Mouse (Mus musculus): ENCODE results near the gene Fbxl17. TPM values are rescaled to one million over a fixed set of nuclear protein-coding genes. Genes with fewer than 3 reads are reported as not detected.

Gene Fbxl17
- polyA plus RNA-seq, 1 experiment from 2014 or later, result 3.1 TPM

GRCm38 (mm10) chr17:63413973-63414580 lies 85.7 kb downstream of the Fbxl17 start:
- no peak for ATAC-seq
- Histone ChIP-seq H3K4me2 (no peak overlapping the region), H3K9ac (no peak overlapping the region), H3K9me3 (replicated peaks) (no peaks in the 10 kb centered on the region), H3K4me3 (no peak overlapping the region), H3K27me3 (replicated peaks) (no peaks in the 10 kb centered on the region), H3K27ac (no peak overlapping the region), H3K4me1 (no peaks in the 10 kb centered on the region), H3K36me3 (peaks cover 5% of the 10 kb centered on the region)
- WGBS (ENCODE audit: insufficient replicate concordance), result 88% methylated on average over 1 of the region's 1 CpGs

GRCm38 (mm10) chr17:63411564-63411963 lies 88.3 kb downstream of the Fbxl17 start:
- Histone ChIP-seq H3K4me2 (no peak overlapping the region), H3K27ac (no peak overlapping the region), H3K4me3 (no peak overlapping the region), H3K4me1 (0 out of 2 replicates have a peak, but pooled peaks cover 3% of the 10 kb centered on the region), H3K9me3 (replicated peaks) (no peaks in the 10 kb centered on the region), H3K27me3 (replicated peaks) (no peaks in the 10 kb centered on the region), H3K9ac (no peak overlapping the region), H3K36me3 (peaks cover 5% of the 10 kb centered on the region)
- ATAC-seq, result no peak
- 49% methylated on average over 3 of the region's 3 CpGs for WGBS (ENCODE audit: insufficient replicate concordance)

- H3K36me3 ChIP-seq, result peaks cover 5% of the 10 kb centered on the region
- 84% methylated on average over 2 of the region's 2 CpGs for WGBS (ENCODE audit: insufficient replicate concordance)
Measured at GRCm38 (mm10) chr17:63410101-63410500, 89.7 kb downstream of the Fbxl17 start.

GRCm38 (mm10) chr17:63405955-63406354 lies 93.9 kb downstream of the Fbxl17 start:
- Histone ChIP-seq H3K27ac (no peak overlapping the region), H3K9me3 (replicated peaks) (no peaks in the 10 kb centered on the region), H3K27me3 (replicated peaks) (no peaks in the 10 kb centered on the region), H3K4me2 (no peak overlapping the region), H3K4me1 (peaks cover 20% of the 10 kb centered on the region), H3K9ac (no peak overlapping the region), H3K36me3 (no peaks in the 10 kb centered on the region), H3K4me3 (no peak overlapping the region)
- no peak for ATAC-seq
- 67% methylated on average over 4 of the region's 4 CpGs for WGBS (ENCODE audit: insufficient replicate concordance)

More at GRCm38 (mm10) chr17:63410101-63410500, 89.7 kb downstream of the Fbxl17 start:
- no peak for ATAC-seq
- no peak overlapping the region for H3K4me3 ChIP-seq
- no peaks in the 10 kb centered on the region for H3K27me3 ChIP-seq (replicated peaks)
- no peak overlapping the region for H3K4me2 ChIP-seq
- H3K4me1 ChIP-seq, result 0 out of 2 replicates have a peak, but pooled peaks cover 3% of the 10 kb centered on the region
- no peak overlapping the region for H3K27ac ChIP-seq
- H3K9ac ChIP-seq, result no peak overlapping the region
- H3K9me3 ChIP-seq (replicated peaks), result no peaks in the 10 kb centered on the region

GRCm38 (mm10) chr17:63405471-63405870 lies 94.3 kb downstream of the Fbxl17 start:
- no peak overlapping the region for H3K27ac ChIP-seq
- no peaks in the 10 kb centered on the region for H3K9me3 ChIP-seq (replicated peaks)
- no peaks in the 10 kb centered on the region for H3K27me3 ChIP-seq (replicated peaks)
- H3K9ac ChIP-seq, result no peak overlapping the region
- no peaks in the 10 kb centered on the region for H3K36me3 ChIP-seq
- WGBS (ENCODE audit: insufficient replicate concordance), result 59% methylated on average over 4 of the region's 4 CpGs
- peaks cover 20% of the 10 kb centered on the region for H3K4me1 ChIP-seq
- no peak overlapping the region for H3K4me2 ChIP-seq
- H3K4me3 ChIP-seq, result no peak overlapping the region
- no peak for ATAC-seq

GRCm38 (mm10) chr17:63404968-63405367 lies 94.8 kb downstream of the Fbxl17 start:
- 65% methylated on average over 2 of the region's 2 CpGs for WGBS (ENCODE audit: insufficient replicate concordance)
- H3K4me1 ChIP-seq, result peaks cover 20% of the 10 kb centered on the region
- H3K4me2 ChIP-seq, result no peak overlapping the region
- no peak for ATAC-seq
- no peak overlapping the region for H3K27ac ChIP-seq
- H3K9ac ChIP-seq, result no peak overlapping the region
- no peaks in the 10 kb centered on the region for H3K27me3 ChIP-seq (replicated peaks)
- H3K4me3 ChIP-seq, result no peak overlapping the region
- H3K36me3 ChIP-seq, result no peaks in the 10 kb centered on the region
- no peaks in the 10 kb centered on the region for H3K9me3 ChIP-seq (replicated peaks)

- H3K4me3 ChIP-seq, result no peak overlapping the region
- H3K27me3 ChIP-seq (replicated peaks), result no peaks in the 10 kb centered on the region
- ATAC-seq, result no peak
- H3K27ac ChIP-seq, result no peak overlapping the region
- no peaks in the 10 kb centered on the region for H3K36me3 ChIP-seq
- no peaks in the 10 kb centered on the region for H3K9me3 ChIP-seq (replicated peaks)
- H3K4me2 ChIP-seq, result no peak overlapping the region
- peaks cover 20% of the 10 kb centered on the region for H3K4me1 ChIP-seq
- H3K9ac ChIP-seq, result no peak overlapping the region
Measured at GRCm38 (mm10) chr17:63403801-63404415, 95.9 kb downstream of the Fbxl17 start.

- Histone ChIP-seq H3K27me3 (replicated peaks) (no peaks in the 10 kb centered on the region), H3K27ac (no peak overlapping the region), H3K9ac (no peak overlapping the region), H3K4me3 (no peak overlapping the region), H3K4me2 (no peak overlapping the region), H3K4me1 (peaks cover 20% of the 10 kb centered on the region), H3K9me3 (replicated peaks) (no peaks in the 10 kb centered on the region), H3K36me3 (no peaks in the 10 kb centered on the region)
- ATAC-seq, result no peak
- WGBS (ENCODE audit: insufficient replicate concordance), result 75% methylated on average over 13 of the region's 13 CpGs
Measured at GRCm38 (mm10) chr17:63402741-63403681, 96.8 kb downstream of the Fbxl17 start.

- Histone ChIP-seq H3K27me3 (replicated peaks) (no peaks in the 10 kb centered on the region), H3K36me3 (no peaks in the 10 kb centered on the region), H3K9me3 (replicated peaks) (no peaks in the 10 kb centered on the region), H3K4me3 (no peak overlapping the region), H3K4me1 (peaks cover 20% of the 10 kb centered on the region), H3K4me2 (no peak overlapping the region), H3K27ac (no peak overlapping the region), H3K9ac (no peak overlapping the region)
- ATAC-seq, result no peak
- WGBS (ENCODE audit: insufficient replicate concordance), result 56% methylated on average over 3 of the region's 3 CpGs
Measured at GRCm38 (mm10) chr17:63402170-63402569, 97.6 kb downstream of the Fbxl17 start.

GRCm38 (mm10) chr17:63400640-63401039 lies 99.2 kb downstream of the Fbxl17 start:
- no peak for ATAC-seq
- Histone ChIP-seq H3K27ac (no peak overlapping the region), H3K9ac (no peak overlapping the region), H3K4me2 (no peak overlapping the region), H3K36me3 (no peaks in the 10 kb centered on the region), H3K4me3 (no peak overlapping the region), H3K4me1 (peaks cover 16% of the 10 kb centered on the region), H3K9me3 (replicated peaks) (no peaks in the 10 kb centered on the region), H3K27me3 (replicated peaks) (no peaks in the 10 kb centered on the region)
- WGBS (ENCODE audit: insufficient replicate concordance), result 50% methylated on average over 5 of the region's 5 CpGs

GRCm38 (mm10) chr17:63399816-63400215 lies 100.0 kb downstream of the Fbxl17 start:
- 79% methylated on average over 8 of the region's 8 CpGs for WGBS (ENCODE audit: insufficient replicate concordance)
- Histone ChIP-seq H3K27ac (no peak overlapping the region), H3K36me3 (no peaks in the 10 kb centered on the region), H3K4me2 (no peak overlapping the region), H3K4me3 (no peak overlapping the region), H3K9ac (no peak overlapping the region), H3K9me3 (replicated peaks) (no peaks in the 10 kb centered on the region), H3K27me3 (replicated peaks) (no peaks in the 10 kb centered on the region), H3K4me1 (peaks cover 14% of the 10 kb centered on the region)
- ATAC-seq, result no peak

- no peak overlapping the region for H3K27ac ChIP-seq
- no peaks in the 10 kb centered on the region for H3K27me3 ChIP-seq (replicated peaks)
- WGBS (ENCODE audit: insufficient replicate concordance), result 68% methylated on average over 4 of the region's 4 CpGs
- no peaks in the 10 kb centered on the region for H3K36me3 ChIP-seq
- H3K4me1 ChIP-seq, result peaks cover 15% of the 10 kb centered on the region; the same call in 1 of the 2 replicates
- 0 out of 2 replicates have a peak, but pooled peaks have one; percentile 49 for ATAC-seq
- H3K9me3 ChIP-seq (replicated peaks), result no peaks in the 10 kb centered on the region
- H3K9ac ChIP-seq, result no peak overlapping the region
- H3K4me3 ChIP-seq, result no peak overlapping the region
- no peak overlapping the region for H3K4me2 ChIP-seq
Measured at GRCm38 (mm10) chr17:63391506-63391905, 108.3 kb downstream of the Fbxl17 start.
